Mouse (Mus musculus): Measurements from ENCODE around the gene Riiad1.
A peak's percentile ranks its signal among the peaks of the same experiment; 100 is the strongest.

The Riiad1 gene

GRCm38 (mm10) chr3:94463926-94464578 is 16.1 kb downstream of the Riiad1 start:
- DNase-seq (ENCODE audit: low spot score): no peak

- DNase-seq (ENCODE audit: low spot score): no peak
These were observed 20.3 kb downstream of the Riiad1 start for GRCm38 (mm10) chr3:94459834-94460233.

GRCm38 (mm10) chr3:94457055-94457454 is 23.1 kb downstream of the Riiad1 start:
- DNase-seq (ENCODE audit: low spot score): no peak

- peak; percentile 71 for DNase-seq (ENCODE audit: low spot score)
These were observed 23.6 kb downstream of the Riiad1 start for GRCm38 (mm10) chr3:94456529-94457000.

GRCm38 (mm10) chr3:94449377-94449776 is 30.8 kb downstream of the Riiad1 start:
- no peak for DNase-seq (ENCODE audit: low spot score)

GRCm38 (mm10) chr3:94443597-94443964 is 36.6 kb downstream of the Riiad1 start, which contains the start of gene Oaz3:
Gene Oaz3, minus strand, starts transcription at chr3:94443915.
- no peak for DNase-seq (ENCODE audit: low spot score)

- DNase-seq (ENCODE audit: low spot score): peak; percentile 95
These were observed 37.1 kb downstream of the Riiad1 start, which contains the start of gene Mrpl9 for GRCm38 (mm10) chr3:94442951-94443596. Gene Mrpl9, plus strand, starts transcription at chr3:94443318.

GRCm38 (mm10) chr3:94441182-94441581 is 39.0 kb downstream of the Riiad1 start:
- no peak for DNase-seq (ENCODE audit: low spot score)

- no peak for DNase-seq (ENCODE audit: low spot score)
These were observed 43.7 kb downstream of the Riiad1 start for GRCm38 (mm10) chr3:94436420-94436819.

GRCm38 (mm10) chr3:94434305-94434704 is 45.8 kb downstream of the Riiad1 start:
- no peak for DNase-seq (ENCODE audit: low spot score)

GRCm38 (mm10) chr3:94430980-94431379 is 49.2 kb downstream of the Riiad1 start:
- DNase-seq (ENCODE audit: low spot score): no peak
